Mouse (Mus musculus) layer of hippocampus, postnatal 10 days (tissue): ENCODE measurements around the gene Csf3. TPM values are rescaled to one million over a fixed set of nuclear protein-coding genes. Genes with fewer than 3 reads are reported as not detected.
A peak's percentile ranks its signal among the peaks of the same experiment; 100 is the strongest.
"Not testable (repeated sequence)": the region's sequence is repeated elsewhere in the genome, so short reads cannot be mapped to it uniquely, and the experiment has no call there.

Source experiments
- DNase-seq, 2 experiments: peaks; one replicate each; pipeline ENCODE4 v3.0.0; 2021; ENCODE audit warnings: low spot score in 2 of 2
- long read RNA-seq: library from polyadenylated mRNA; stranded (forward); transcript quantifications from one replicate; pipeline ENCODE4 v2.0.0, GENCODE M21; 2023
- total RNA-seq, 2 experiments: library from RNA; stranded (reverse); gene quantifications; 2 replicates each; pipeline ENCODE4 v1.2.3; 2021

Csf3 gene
- total RNA-seq = not detected
- long read RNA-seq = 0 reads

GRCm38 (mm10) chr11:98701213-98701670, at the start of gene Csf3:
TSS of gene Csf3 (plus strand) at chr11:98701263.
- DNase-seq = no peak

DNA sequence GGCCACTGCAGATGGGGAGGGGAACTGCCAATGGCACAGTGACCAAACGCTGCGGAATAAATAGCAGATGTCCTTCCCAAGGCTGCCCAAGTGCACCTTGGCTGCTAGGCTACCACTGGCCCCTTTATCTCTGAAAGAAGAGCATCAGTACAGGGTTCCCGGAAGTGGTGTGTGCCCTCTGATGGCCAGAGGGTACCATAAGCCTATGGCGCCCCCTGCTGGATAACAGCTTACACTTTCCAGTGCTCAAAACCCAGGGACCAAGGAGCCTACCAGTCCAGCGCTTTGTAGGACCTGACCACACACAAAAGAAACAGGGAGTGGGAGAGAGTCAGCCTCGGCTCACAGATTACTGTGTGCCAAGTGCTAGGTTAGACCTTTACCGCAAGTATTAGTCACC, 46.0 kb upstream of the Csf3 start:
- DNase-seq = peak; percentile 21

- DNase-seq = peak; percentile 29 to 47
These were observed 40.5 kb upstream of the Csf3 start for GRCm38 (mm10) chr11:98660517-98660916.

DNA sequence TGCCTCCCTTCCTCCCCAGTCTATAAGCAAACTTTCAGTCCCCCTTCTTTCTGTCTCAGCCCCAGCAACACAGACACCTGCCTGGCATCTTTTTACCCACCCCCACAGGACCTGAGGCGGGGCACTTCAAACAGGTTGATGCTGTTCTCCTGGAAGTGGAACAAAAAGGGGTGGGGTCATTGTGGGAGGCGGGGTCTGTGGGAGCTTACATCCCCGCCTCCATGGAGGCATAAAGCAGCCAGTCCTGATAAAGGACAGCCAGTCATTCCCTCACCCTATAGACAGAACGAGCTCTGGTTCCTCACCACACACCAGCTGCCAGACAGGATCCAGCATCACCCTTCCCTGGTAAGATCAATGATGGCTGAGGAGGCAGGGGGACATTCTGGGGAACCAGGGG, 37.0 kb upstream of the Csf3 start, which contains the start of gene Gsdma:
Gsdma (plus strand) TSS at position 261 of the 400 bp plus-strand sequence.
- no peak for DNase-seq

DNA sequence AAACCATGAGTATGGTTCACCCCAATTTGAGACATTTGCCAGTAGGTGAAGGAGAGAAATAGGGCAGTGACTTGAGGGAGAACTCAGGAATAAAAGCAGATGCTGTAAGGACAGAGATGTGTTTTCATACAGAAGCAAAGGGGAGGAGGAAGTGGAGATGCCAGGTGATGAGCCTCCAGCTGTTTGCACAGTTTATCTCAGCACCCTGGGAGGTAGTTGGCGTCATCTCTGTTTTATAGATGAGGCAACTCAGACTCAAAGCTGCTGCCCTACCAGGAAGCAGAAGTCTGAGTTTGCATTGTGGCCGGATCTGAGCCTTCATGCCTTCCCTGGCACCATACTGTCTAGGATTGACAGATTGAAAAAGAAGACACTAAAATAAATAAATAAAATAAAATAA, 32.1 kb upstream of the Csf3 start:
- DNase-seq = no peak

- DNase-seq = no peak
These were observed 29.7 kb upstream of the Csf3 start for GRCm38 (mm10) chr11:98671284-98671815.

DNA sequence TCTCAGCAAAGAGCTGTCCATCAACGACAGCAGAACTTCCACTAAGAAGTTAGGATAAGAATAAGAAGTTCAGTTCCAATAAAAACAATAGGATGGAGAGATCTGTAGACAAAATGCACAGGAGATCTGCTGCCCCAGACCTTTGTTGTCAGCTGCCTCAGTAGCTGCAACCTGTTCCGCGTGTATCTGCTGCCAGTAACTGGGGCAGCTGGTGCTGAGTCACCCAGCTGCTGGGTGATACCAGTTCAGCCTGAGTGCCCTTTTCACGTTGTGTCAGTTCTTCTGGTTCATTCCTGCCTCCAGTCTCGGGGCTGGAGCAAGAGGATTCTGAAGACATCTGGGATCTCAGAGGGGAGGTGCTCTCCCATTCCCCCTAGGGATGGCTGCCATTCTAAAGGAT, 29.2 kb upstream of the Csf3 start:
- no peak for DNase-seq

DNA sequence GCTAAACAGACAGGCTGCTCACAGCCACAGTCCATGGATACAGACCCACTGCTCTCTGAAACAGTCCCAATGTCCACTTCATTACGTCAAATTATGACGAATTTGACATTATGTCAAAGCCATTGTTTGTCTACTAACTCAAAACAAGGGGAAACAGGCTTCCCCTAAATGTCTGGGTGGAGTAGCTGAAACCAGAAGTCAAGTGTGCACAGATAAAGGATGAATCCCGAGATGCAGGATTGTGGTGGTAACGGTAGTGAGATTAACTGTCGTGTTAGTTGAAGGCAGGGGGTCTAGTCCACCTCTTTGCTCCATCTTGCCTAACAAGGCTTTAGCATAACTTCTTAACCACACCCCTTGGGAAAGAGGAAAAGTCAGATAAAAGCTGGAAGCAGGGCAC, 28.6 kb upstream of the Csf3 start:
- no peak for DNase-seq

- DNase-seq = peak; percentile 58 to 71
These were observed 27.9 kb upstream of the Csf3 start for GRCm38 (mm10) chr11:98673136-98673535.

DNA sequence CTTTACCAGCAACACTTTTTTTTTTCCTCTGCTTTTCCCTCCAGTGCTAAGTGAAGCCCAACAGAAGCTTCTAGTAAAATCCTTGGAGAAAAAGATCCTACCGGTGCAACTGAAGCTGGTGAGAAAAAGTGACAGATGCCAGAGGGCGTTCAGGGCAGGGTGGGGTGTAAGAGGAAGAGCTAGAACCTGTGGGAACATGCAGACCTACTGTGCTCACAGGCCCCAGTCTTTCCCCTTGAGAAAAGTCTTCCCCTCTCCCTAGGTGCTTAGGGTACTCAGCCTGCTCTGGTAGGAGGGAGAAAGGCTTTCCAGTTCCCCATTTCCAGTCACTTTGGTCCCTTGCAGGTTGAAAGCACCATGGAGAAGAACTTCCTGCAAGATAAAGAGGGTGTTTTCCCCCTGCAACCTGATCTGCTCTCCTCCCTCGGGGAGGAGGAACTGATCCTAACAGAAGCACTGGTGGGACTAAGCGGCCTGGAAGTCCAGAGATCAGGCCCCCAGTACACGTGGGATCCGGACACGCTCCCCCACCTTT, 25.2 kb upstream of the Csf3 start:
- DNase-seq = no peak

DNA sequence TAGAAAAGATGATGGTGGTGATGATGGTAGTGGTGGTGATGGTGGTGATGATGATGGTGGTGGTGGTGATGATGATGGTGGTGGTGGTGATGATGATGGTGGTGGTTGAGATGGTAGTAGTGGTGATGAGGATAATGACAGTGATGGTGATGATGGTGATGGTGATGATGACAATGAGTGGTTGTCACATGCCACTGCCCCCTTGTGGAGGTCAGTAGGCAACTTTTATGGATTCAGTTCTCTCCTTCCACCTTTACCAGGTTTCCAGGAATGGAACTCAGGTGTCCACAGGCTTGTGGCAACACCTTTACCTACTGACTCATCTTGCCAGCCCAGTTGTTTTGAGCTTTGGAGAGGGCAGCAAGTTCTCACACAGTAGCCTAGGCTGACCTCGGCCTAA, 21.0 kb upstream of the Csf3 start:
- DNase-seq = no peak

DNA sequence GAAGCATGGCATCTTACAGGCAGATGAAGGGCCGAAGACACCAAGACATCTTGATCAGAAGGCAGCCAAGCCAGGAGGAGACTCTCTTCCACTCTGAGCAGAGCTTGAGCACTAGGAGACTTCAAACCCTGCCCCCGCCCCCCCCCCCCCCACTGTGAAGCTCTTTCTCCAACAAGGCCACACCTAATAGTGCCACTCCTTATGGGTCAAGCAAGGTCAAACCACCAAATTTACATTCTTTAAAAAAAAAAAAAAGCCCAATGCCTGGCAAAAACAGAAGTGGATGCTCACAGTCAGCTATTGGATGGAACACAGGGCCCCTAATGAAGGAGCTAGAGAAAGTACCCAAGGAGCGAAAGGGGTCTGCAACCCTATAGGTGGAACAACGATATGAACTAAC, 20.5 kb upstream of the Csf3 start:
- not testable (repeated sequence) for DNase-seq

DNA sequence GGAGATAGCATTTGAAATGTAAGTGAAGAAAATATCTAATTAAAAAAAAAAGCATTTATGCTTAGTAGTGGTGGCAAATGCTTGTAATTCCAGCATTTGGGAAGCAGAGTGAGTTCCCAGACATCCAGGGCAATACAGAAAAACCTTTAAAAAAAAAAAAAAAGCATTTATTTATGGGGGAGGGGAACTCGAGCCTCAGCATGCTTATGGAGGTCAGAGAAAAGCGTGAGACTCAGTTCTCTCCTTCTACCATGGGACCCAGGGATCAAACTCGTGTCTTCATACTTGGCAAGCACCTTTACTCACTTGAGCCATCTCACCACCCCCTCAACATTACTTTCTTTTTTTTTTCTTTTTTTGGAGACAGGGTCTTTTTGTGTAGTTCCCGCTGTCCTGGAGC, 19.9 kb upstream of the Csf3 start:
- DNase-seq = no peak

DNA sequence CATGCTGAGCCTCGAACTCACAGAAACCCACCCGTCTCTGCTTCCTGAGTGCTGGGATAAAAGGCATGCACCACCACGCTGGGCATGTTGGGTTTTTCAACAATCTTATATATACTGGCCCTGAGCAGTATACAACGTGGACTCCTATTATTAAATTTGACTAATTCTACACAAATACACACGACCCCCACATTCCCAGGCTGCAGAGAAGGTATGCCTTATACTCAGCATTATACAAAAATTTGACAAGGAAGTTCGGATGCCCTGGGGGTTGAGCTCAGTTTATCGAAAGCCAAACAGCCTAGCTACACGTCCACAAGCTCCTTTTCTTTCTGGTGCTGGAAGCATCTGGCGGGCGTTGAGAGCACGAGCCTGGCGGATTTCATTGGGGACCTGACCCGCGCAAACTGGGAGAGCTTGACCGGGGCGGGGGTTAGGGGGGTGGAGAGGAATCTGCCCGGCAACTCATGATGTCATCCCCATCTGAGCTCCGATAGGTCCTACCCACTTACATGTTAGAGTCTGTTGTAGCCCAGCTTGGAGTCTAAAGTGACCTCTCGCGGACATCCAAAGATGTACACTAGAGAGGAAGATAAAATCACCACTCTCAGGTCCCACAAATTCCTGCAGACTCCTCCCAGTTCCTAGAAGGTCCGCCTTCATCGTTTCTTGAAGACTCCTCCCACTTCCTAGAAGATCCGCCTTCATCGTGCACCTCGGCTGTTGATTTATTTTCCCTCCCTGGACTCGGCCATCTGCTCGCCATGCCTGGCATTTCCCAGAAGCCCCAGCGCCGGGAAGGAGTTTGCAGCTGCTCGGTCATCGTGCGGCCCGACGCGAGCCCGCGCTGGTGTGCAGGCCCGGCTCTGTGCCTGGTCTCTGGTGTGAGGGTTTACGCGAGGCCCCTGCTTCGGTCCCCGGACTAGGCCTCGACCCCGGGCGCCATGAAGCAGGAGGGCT, 19.0 kb upstream of the Csf3 start, which contains the start of gene Psmd3:
Psmd3 (plus strand) TSS at position 769 of the 960 bp plus-strand sequence.
- DNase-seq = peak; percentile 98 to 99

DNA sequence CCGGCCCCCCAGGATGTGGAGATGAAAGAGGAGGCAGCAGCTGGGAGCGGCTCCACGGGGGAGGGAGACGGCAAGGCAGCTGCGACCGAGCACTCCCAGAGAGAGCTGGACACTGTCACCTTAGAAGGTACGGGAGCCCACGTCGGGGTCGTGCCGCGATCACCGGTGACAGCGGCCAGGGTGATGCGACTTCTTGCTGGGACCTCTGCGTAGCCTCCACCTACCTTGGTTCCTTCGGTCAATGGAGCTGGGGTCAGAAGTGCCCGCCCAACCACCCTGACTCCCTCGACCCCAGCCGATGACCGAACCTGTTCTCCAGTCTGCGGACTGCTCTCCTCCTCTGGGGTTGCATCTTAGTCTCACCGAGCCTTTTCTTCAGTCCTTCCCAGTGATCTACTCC, 18.3 kb upstream of the Csf3 start:
- no peak for DNase-seq

- no peak for DNase-seq
These were observed 15.4 kb upstream of the Csf3 start for GRCm38 (mm10) chr11:98685642-98686041.

GRCm38 (mm10) chr11:98686976-98687375, 14.1 kb upstream of the Csf3 start:
- no peak for DNase-seq

- DNase-seq = no peak
These were observed 13.1 kb upstream of the Csf3 start for GRCm38 (mm10) chr11:98688009-98688408.

GRCm38 (mm10) chr11:98693201-98693600, 7.9 kb upstream of the Csf3 start:
- DNase-seq = no peak

DNA sequence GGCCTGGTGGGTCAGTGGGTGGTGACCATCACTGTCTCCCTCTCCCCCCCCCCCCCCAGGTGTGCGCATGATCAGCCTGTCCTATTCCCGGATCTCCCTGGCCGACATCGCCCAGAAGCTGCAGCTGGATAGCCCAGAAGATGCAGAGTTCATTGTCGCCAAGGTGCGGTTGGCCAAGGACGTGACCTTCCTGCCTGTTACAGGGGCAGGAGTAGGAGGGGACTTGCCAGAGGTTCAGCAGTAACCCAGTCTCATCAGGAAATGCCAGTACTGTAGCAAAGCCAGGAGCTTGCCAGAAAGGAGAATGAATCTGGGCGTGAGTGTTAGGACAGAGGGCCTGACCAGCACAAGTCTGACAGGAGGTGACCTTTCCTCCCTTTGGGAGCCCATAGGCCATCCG, 7.3 kb upstream of the Csf3 start:
- DNase-seq = no peak

DNA sequence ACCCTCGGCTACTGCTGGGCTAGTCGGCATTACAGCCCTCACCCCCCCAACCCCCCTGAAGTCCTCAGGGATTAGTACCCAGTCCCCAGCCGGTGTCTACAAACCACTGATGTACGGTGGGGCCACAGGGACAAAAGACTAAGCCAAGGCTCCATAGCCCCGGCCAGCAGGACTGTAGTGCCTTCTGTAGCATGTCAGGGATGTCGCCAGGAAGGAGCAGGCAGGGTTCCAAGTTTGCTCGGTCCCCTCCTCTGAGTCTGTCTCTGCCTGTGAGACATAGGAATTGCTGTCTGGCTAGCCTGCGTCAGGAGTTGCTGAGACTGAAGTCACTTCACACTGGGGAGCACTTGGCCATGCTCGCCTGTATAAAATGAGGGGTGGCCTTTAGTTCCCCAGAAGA, 6.8 kb upstream of the Csf3 start:
- DNase-seq = no peak

DNA sequence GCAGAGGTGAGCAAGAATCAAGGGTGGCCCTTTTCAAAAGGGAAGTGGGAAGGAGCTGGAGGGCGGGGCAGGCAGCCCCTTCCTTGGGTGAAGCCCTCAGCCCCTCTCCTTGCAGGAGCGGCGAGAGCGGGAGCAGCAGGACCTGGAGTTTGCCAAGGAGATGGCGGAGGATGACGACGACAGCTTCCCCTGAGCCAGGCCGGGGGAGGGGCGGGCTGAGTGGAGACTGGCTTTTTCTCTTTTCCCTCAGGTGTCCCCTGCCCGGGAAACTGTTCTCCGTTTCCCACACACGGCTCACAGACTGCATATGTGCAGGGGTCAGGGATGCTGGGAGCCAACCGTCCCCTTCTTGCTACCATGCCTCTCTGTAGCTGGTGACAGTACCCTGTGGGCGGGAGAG, 5.7 kb upstream of the Csf3 start:
- no peak for DNase-seq
